Mouse (Mus musculus): ENCODE results near the gene Pitx3.

Pitx3 gene

DNA sequence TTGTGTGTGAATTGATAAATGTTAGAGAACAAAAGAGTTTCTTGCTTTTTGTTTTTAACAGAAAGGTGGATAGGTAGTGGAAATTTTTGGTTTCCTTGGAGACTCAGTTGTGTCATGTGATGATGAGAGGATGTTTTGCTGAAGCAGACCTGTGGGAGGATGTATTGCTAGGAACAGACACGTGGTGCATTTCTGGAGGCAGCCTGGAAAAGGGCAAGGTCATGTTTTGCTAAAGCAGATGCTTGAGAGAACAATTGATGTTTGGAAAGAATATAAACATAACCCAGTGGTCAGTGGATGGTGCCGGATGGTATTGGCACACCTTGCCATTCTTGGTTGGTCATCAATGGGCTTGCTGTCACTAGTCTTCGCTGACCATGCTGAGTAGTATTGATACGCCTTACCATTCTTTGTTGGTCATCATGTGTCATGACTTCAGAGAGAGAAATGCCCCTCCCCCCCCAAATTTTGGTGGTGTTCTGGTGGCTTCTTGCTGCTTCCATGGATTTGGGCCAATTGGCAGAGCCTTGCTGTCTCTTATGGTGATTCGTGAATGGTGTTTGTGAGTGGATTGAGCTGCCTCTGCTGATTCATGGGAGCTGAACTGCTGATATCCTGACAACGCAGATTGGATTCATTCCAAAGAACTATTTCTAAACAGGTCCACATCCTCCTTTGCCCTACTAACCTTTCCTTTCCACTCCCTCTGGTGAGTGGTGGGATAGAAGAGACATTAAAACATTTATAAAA lies 44.5 kb downstream of the Pitx3 start:
- no peak for TF ChIP-seq GATA4 (IDR thresholded peaks at IDR 0.05; ENCODE audit: insufficient replicate concordance, low read length)

DNA sequence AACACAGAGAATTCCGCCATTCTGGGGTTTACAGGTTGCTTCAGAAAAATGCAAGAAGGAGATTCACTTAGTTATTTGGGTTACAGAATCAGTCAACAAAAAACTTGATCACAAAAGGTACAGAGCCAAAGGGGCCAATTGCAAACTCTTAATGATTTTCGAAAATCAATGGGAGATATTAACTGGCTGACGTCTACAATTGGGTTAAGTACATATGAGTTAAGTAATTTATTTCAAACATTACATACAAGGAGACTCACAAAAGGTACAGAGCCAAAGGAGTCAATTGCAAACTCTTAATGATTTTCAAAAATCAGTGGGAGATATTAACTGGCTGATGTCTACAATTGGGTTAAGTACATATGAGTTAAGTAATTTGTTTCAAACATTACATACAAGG lies 48.6 kb downstream of the Pitx3 start:
- no peak for TF ChIP-seq GATA4 (IDR thresholded peaks at IDR 0.05; ENCODE audit: insufficient replicate concordance, low read length)

DNA sequence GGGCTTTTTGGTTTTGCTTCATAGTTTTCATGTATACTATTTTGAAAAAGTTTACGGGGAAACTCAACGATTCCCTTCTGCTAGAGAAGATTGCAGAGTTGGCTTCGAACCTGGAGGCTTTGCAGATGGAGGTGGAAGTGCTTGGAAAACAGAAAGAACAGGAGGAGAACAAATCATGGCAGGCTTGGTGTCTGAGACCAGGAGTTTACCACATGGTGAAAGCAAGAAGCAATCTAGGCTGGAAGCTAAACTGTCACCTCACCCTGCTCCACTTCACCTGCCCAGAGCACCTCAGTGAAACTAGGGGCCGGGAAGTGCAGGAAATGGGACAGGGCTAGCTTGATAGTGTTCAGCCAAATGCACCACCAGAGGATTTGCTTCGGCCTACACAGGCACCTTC lies 51.7 kb downstream of the Pitx3 start:
- TF ChIP-seq GATA4 (IDR thresholded peaks at IDR 0.05; ENCODE audit: insufficient replicate concordance, low read length) = no peak

- TF ChIP-seq GATA4 (IDR thresholded peaks at IDR 0.05; ENCODE audit: insufficient replicate concordance, low read length) = no peak
These were observed 52.8 kb downstream of the Pitx3 start for GRCm38 (mm10) chr19:46095291-46095690.

DNA sequence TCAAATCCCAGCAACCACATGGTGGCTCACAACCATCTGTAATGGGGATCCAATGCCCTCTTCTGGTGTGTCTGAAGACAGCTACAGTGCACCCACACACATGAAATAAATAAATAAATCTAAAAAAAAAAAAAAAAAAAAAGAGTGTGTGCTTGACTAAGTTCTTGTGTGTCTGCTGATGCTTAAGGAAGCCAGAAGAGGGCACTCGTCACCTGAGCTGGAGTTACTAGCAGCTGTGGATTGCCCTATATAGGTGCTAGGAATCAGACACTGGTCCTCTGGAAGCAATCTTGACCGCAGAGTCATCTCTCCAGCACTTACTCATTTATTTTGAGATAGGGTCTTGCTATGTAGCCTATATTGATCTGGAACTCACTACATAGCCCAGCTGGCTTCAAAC lies 54.0 kb downstream of the Pitx3 start:
- TF ChIP-seq GATA4 (IDR thresholded peaks at IDR 0.05; ENCODE audit: insufficient replicate concordance, low read length) = no peak

- TF ChIP-seq GATA4 (IDR thresholded peaks at IDR 0.05; ENCODE audit: insufficient replicate concordance, low read length) = peak; percentile 13; the same call in 1 of the 2 replicates
These were observed 56.5 kb downstream of the Pitx3 start for GRCm38 (mm10) chr19:46091641-46092040.

DNA sequence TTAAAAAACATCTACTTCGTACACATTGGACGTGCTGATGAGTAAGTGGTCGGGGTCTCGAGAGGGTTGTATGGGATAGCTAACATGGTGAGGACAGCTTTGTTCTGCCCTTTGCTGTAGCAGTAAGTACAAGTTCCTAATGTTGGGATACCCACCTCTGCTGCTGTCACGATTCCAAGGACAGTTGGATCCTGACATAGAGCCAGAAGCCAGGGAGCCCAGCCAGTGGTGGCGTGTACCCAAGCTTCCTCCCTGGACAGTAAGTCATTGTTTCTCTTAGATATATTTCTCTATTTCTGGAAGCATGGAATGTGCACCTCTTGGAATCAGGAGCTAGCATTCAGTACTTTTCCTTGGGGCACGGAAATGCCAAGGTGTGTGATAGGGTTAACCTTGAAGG lies 60.3 kb downstream of the Pitx3 start:
- TF ChIP-seq GATA4 (IDR thresholded peaks at IDR 0.05; ENCODE audit: insufficient replicate concordance, low read length) = no peak

DNA sequence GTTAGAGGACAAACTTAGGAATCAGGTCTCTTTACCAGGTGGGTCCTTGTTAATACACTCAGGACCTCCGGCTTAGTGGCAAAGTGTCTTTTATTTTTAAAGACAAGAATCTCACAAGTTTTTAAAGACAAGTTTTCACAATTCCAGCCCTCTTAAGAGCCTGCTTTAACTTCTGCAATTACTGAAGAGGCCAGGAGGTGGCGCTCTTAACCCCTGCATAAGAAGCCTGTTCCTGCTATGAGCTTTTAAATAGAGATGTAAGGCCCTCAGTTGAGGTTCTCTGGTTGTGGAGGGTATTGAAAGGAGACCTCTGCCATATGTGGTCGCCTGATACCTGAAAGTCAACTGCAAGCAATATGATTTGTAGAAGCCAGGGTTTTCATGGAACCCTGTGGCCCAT lies 61.8 kb downstream of the Pitx3 start:
- no peak for TF ChIP-seq GATA4 (IDR thresholded peaks at IDR 0.05; ENCODE audit: insufficient replicate concordance, low read length)

Measured in liver, adult (tissue).